Mouse (Mus musculus) ES-Bruce4 (cell line): ENCODE results near the gene Rab1b.
A peak's percentile ranks its signal among the peaks of the same experiment; 100 is the strongest.

Experiments used
- EP300 ChIP-seq: IDR thresholded peaks from 2 replicates; pipeline ENCODE4 v1.6.1; 2011; ENCODE audit warnings: low read depth, low read length; ENCODE audit not compliant: insufficient read depth
- POLR2A ChIP-seq: IDR thresholded peaks from one replicate; pipeline ENCODE4 v1.8.1; 2011; ENCODE audit warnings: low read length; ENCODE audit not compliant: insufficient read depth

GRCm38 (mm10) chr19:5087884-5088728 lies 18.8 kb downstream of the Rab1b start, which contains the start of gene Yif1a:
- TF ChIP-seq POLR2A (peak; percentile 69), EP300 (0 out of 2 replicates have a peak, but pooled peaks have one; percentile 9)
